Mouse (Mus musculus) hematopoietic stem cell, adult 5-6 weeks (primary cell): ENCODE results near the gene Rmdn3. TPM values are rescaled to one million over a fixed set of nuclear protein-coding genes. Genes with fewer than 3 reads are reported as not detected.

Source experiments
- ATAC-seq, 2 experiments: fragments of 125-278 bp in 1 of 2; replicated peaks in 1 of 2; 2 replicates each; pipeline ENCODE4 v1.8.0; 2016 to 2017; ENCODE audit warnings: inconsistent platforms in 2 of 2, mild to moderate bottlenecking in 2 of 2, moderate number of reproducible peaks in 2 of 2, low read depth in 1 of 2, moderate TSS enrichment in 1 of 2; ENCODE audit not compliant: low FRiP score in 2 of 2, poor library complexity in 2 of 2, severe bottlenecking in 2 of 2, insufficient read depth in 1 of 2, low TSS enrichment in 1 of 2
- total RNA-seq: library from RNA; stranded (forward); fragments of 172-1452, 232-1000 nt; gene quantifications from 2 replicates; pipeline ENCODE4 v1.2.3, GENCODE M21; 2017

Rmdn3 gene
- total RNA-seq, 1 experiment from 2014 or later, result 38.9 TPM

GRCm38 (mm10) chr2:119145199-119145598 is 11.6 kb downstream of the Rmdn3 start:
- ATAC-seq, result no peak

- ATAC-seq, result no peak; a peak in 1 of 4 replicates
Measured at GRCm38 (mm10) chr2:119136346-119136898, 20.4 kb downstream of the Rmdn3 start.

GRCm38 (mm10) chr2:119113121-119113925 is 43.5 kb downstream of the Rmdn3 start:
- no peak for ATAC-seq

- ATAC-seq, result peak; percentile 97 to 98
Measured at GRCm38 (mm10) chr2:119112438-119113112, 44.3 kb downstream of the Rmdn3 start, which contains the start of gene Rad51. TSS of gene Rad51 (plus strand) at chr2:119112793.

GRCm38 (mm10) chr2:119111060-119111459 is 45.8 kb downstream of the Rmdn3 start:
- ATAC-seq, result no peak

GRCm38 (mm10) chr2:119108554-119108953 is 48.3 kb downstream of the Rmdn3 start:
- no peak for ATAC-seq

- ATAC-seq, result no peak
Measured at GRCm38 (mm10) chr2:119106583-119106982, 50.3 kb downstream of the Rmdn3 start.

- no peak for ATAC-seq
Measured at GRCm38 (mm10) chr2:119101552-119101951, 55.3 kb downstream of the Rmdn3 start.

Other genes with a start within 250 kb of the Rmdn3 start
- gene Chst14, start 230.5 kb downstream of the Rmdn3 start, total RNA-seq, result 4.0 and 4.5 TPM in 2 replicates
- 8.0 and 16.3 TPM in 2 replicates for gene Ccdc32, start 127.6 kb downstream of the Rmdn3 start, total RNA-seq
- gene Rpusd2, start 122.2 kb downstream of the Rmdn3 start, total RNA-seq, result 18.7 and 22.1 TPM in 2 replicates
- 52.0 and 56.7 TPM in 2 replicates for gene Knl1, start 109.9 kb downstream of the Rmdn3 start, total RNA-seq
- 16.8 and 29.0 TPM in 2 replicates for gene Rad51, start 44.2 kb downstream of the Rmdn3 start, total RNA-seq
- 2.2 TPM in 1 of 2 replicates, not detected in the other for gene Gchfr, start 10.7 kb upstream of the Rmdn3 start, total RNA-seq
- not detected in 2 replicates for gene Gm14137, start 17.5 kb upstream of the Rmdn3 start, total RNA-seq
- gene Zfyve19, start 51.6 kb upstream of the Rmdn3 start, total RNA-seq, result 47.1 and 53.7 TPM in 2 replicates
- 37.1 and 64.7 TPM in 2 replicates for gene Dnajc17, start 51.8 kb upstream of the Rmdn3 start, total RNA-seq
- gene Ppp1r14d, start 72.9 kb upstream of the Rmdn3 start, total RNA-seq, result not detected in 2 replicates
- gene Spint1, start 80.3 kb upstream of the Rmdn3 start, total RNA-seq, result 8.1 and 13.0 TPM in 2 replicates
- 0.31 TPM in 1 of 2 replicates, not detected in the other for gene Rhov, start 114.2 kb upstream of the Rmdn3 start, total RNA-seq
- 14.8 and 23.0 TPM in 2 replicates for gene Vps18, start 131.7 kb upstream of the Rmdn3 start, total RNA-seq
- 0.13 and 0.25 TPM in 2 replicates for gene Dll4, start 168.8 kb upstream of the Rmdn3 start, total RNA-seq
- gene Chac1, start 194.2 kb upstream of the Rmdn3 start, total RNA-seq, result 0.40 TPM in 1 of 2 replicates, not detected in the other